Mouse (Mus musculus) liver, postnatal 0 days (tissue): Measurements from ENCODE around the gene Xlr4a. TPM values are rescaled to one million over a fixed set of nuclear protein-coding genes. Genes with fewer than 3 reads are reported as not detected.
"Not testable (repeated sequence)": the region's sequence is repeated elsewhere in the genome, so short reads cannot be mapped to it uniquely, and the experiment has no call there.

Experiments used
- ATAC-seq: fragments of 200-750 bp; cut with Nextera tagmentation; 2 replicates; pipeline ENCODE4 v1.8.0; 2017; ENCODE audit warnings: mild to moderate bottlenecking, moderate library complexity
- DNase-seq: peaks from one replicate; pipeline ENCODE4 v3.0.0-alpha.2; 2016
- H3K27ac ChIP-seq: fragments of 300-500 bp; sonication (generic); 2 replicates; pipeline ENCODE4 v1.5.1; 2014; ENCODE audit warnings: antibody characterized with exemption, moderate library complexity, mild to moderate bottlenecking, low read depth
- H3K27me3 ChIP-seq: fragments of 300-500 bp; sonication (generic); 2 replicates; pipeline ENCODE4 v1.6.1; 2014; ENCODE audit warnings: low read length, control low read depth, mixed read lengths; ENCODE audit not compliant: insufficient read depth
- H3K36me3 ChIP-seq: fragments of 300-500 bp; sonication (generic); replicated peaks from 2 replicates; pipeline ENCODE4 v1.6.1; 2014; ENCODE audit warnings: mild to moderate bottlenecking, control low read depth, low read length, moderate library complexity, mixed read lengths; ENCODE audit not compliant: insufficient read depth
- H3K4me1 ChIP-seq: fragments of 300-500 bp; sonication (generic); 2 replicates; pipeline ENCODE4 v1.6.1; 2014; ENCODE audit warnings: antibody characterized with exemption, mild to moderate bottlenecking, control low read depth; ENCODE audit not compliant: insufficient read depth
- H3K4me2 ChIP-seq: fragments of 300-500 bp; sonication (generic); 2 replicates; pipeline ENCODE4 v1.6.1; 2014; ENCODE audit warnings: low read depth, mild to moderate bottlenecking, low read length, moderate library complexity, mixed read lengths
- H3K4me3 ChIP-seq: fragments of 300-500 bp; sonication (generic); 2 replicates; pipeline ENCODE4 v1.5.1; 2014; ENCODE audit warnings: low read depth, low read length
- H3K9ac ChIP-seq: fragments of 300-500 bp; sonication (generic); replicated peaks from 2 replicates; pipeline ENCODE4 v1.6.1; 2014; ENCODE audit warnings: mild to moderate bottlenecking, moderate library complexity
- H3K9me3 ChIP-seq: fragments of 300-500 bp; sonication (generic); 2 replicates; pipeline ENCODE4 v1.6.1; 2016; ENCODE audit warnings: mild to moderate bottlenecking, control low read depth, low read length, mixed read lengths
- EP300 ChIP-seq: IDR thresholded peaks from 2 replicates; pipeline ENCODE4 v1.6.1; 2016; ENCODE audit warnings: antibody characterized with exemption, low read depth, mild to moderate bottlenecking
- WGBS: fragments of 180-500 bp; shearing (Covaris S2); extraction: QIAGEN DNeasy Blood & Tissue Kit; methylation state at CpG from one replicate; pipeline ENCODE4 v1.1.7; 2014; ENCODE audit not compliant: insufficient replicate concordance; 5-methylcytosine and 5-hydroxymethylcytosine counted together
- polyA plus RNA-seq: library from polyadenylated mRNA; unstranded; fragments of >200 nt; fragmentation: Nextera tagmentation; extraction: Ambion mirVana; gene quantifications from 2 replicates; pipeline ENCODE4 v1.2.1, GENCODE M21; 2015

The Xlr4a gene
- polyA plus RNA-seq = 0.55 and 2.1 TPM in 2 replicates

DNA sequence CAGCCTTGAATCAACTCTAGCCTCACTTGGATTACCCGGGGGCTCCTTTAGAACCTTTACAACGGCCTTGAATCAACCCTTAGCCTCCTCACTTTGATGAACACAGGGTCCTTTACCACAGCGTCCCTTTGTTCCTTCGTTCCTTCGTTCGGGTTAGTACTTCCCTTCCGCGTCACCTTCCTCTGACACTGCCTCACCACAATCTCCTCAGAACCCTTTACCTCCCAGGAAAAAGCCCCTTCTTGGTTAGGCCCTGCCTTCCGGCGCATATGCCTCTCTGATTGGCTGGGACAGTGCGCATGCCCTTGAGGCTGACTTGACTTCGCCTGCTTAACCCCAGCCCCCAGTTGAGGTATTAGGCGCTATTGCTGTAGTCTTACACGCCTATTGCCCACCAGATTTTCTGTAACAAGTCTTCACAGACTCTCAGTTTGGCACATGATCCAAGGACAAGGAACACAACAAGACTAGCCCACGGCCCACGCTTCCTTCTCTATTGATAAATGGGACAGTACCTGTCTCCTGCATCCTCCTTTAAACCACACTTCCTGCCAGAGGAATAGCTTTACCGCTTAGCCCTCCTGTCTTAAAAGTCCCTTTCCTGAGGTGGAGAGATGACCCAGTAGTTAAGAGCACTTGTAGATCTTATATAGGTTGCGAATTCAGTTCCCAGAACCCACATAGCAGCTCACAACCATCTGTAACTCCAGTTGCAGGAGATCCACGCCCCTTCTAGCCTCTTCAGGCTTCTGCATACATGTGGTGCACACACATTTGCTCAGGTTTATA lies at the start of gene Xlr4a:
Xlr4a (minus strand) TSS at position 212 of the 789 bp plus-strand sequence.
- H3K9ac ChIP-seq, H3K9me3 ChIP-seq, H3K4me2 ChIP-seq, ATAC-seq, H3K27ac ChIP-seq, H3K36me3 ChIP-seq, H3K4me3 ChIP-seq, H3K27me3 ChIP-seq, DNase-seq, H3K4me1 ChIP-seq: not testable (repeated sequence)
- WGBS = 64% methylated on average over 19 of the region's 19 CpGs

DNA sequence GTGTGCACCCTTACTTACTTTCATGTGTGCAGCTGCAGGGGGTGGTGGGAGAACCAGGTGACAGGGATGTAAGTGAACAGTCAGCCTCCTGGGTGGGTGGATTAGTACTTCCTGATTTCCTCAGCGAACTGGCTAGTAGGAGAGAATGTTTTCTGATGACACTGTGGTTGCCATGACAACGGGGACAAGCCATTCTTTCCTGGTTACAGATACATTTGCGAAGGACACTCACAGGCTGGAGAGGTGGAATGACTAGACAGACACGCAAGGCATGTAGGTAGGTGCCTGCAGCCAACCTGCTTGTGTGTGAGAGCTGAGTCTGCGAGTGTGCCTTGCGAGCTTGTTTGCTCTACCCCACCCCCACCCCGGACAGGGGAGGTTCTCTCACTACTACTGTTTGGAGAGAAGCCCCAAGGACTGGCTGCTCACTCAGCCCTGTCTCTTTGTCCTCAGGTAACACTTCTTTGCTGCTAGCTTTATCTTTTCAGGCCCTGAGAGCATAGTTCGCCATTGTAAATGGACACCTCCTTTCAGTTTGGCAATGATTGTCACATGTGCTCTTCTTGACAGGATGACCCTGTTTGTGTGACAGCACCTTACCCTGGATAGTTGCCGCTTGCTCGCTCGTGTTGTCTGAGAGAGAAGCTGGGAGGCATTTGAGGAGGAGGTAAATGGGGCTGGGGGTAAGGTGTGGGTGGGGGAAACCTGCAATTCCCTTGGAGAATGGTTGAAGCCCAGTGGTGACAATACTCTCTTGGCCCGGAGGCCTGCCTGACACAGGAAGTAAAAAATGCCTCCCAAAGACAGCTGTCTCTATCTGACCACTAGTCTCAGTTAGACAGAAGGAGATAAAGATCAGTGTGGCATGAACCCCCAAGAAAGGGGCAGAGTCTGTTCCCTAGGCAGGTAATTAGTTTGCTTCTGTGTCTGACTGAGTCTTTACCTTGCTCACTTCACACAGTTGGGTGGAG lies 40.9 kb upstream of the Xlr4a start:
- not testable (repeated sequence) for H3K4me1 ChIP-seq, H3K36me3 ChIP-seq, DNase-seq, H3K4me3 ChIP-seq, H3K9ac ChIP-seq, H3K27ac ChIP-seq, H3K9me3 ChIP-seq, H3K27me3 ChIP-seq, H3K4me2 ChIP-seq
- ATAC-seq = peak; percentile 92
- WGBS = no CpG with 5 or more reads among the region's 12 CpGs

DNA sequence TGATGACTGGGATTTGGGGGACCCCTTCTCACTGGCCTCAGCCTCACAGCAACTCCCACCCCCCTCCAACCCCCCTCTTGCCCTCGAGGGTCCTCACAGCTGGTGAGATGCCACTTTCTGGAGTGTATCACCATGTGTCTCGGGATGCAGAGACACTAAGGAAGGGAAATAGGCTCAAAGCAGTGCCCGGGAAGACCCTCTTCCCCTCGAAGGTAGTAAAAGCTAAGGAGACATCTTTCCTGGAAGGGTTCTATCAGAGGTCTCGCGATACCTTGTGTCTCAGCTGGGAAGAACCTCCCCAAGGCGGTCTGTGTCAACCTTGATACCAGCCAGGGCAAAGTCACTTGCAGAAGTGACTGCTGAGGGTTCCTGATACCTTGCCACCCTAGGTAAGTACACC lies 34.5 kb upstream of the Xlr4a start, which contains the start of gene Gm14685:
Gm14685 (plus strand) TSS at position 301 of the 400 bp plus-strand sequence.
- WGBS = no CpG with 5 or more reads among the region's 7 CpGs
- H3K36me3 ChIP-seq, ATAC-seq, DNase-seq, H3K27me3 ChIP-seq, H3K9ac ChIP-seq, H3K4me3 ChIP-seq, H3K27ac ChIP-seq, H3K9me3 ChIP-seq, H3K4me2 ChIP-seq, H3K4me1 ChIP-seq: not testable (repeated sequence)

DNA sequence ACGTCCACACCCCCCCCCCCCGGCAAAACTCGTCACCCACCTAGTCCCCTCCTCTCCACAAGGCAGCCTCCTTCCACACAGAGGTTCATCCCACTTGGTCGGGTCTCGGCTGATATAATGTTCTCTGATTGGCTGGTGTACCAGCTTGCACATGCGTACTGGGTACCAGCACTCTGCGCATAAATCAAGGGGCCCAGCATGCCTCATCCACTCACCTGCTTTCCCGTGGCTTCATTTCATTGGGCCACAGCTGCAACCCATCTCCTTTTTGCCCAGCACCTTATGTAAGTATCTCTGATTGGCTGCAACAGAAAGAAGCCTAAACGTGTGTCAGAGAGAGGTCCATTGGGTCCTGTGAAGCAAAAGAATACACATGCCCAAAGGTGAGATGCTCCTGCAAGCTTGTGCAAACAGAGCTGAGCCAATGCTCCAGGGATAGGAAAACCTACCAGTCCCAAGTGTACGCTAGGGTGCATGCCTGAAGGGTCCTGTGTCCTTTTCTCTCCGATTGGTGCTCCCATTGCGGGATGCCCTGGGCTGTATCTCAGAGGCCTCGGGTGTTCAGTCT lies 14.7 kb upstream of the Xlr4a start, which contains the start of gene Xlr3a:
Xlr3a (minus strand) TSS at position 155 of the 568 bp plus-strand sequence.
- H3K27ac ChIP-seq, H3K4me3 ChIP-seq, H3K9ac ChIP-seq, H3K27me3 ChIP-seq, H3K36me3 ChIP-seq, H3K4me1 ChIP-seq, H3K4me2 ChIP-seq, H3K9me3 ChIP-seq: not testable (repeated sequence)
- WGBS = 72% methylated on average over 13 of the region's 13 CpGs
- DNase-seq = peak; percentile 8
- ATAC-seq = 0 out of 2 replicates have a peak, but pooled peaks have one; percentile 23

DNA sequence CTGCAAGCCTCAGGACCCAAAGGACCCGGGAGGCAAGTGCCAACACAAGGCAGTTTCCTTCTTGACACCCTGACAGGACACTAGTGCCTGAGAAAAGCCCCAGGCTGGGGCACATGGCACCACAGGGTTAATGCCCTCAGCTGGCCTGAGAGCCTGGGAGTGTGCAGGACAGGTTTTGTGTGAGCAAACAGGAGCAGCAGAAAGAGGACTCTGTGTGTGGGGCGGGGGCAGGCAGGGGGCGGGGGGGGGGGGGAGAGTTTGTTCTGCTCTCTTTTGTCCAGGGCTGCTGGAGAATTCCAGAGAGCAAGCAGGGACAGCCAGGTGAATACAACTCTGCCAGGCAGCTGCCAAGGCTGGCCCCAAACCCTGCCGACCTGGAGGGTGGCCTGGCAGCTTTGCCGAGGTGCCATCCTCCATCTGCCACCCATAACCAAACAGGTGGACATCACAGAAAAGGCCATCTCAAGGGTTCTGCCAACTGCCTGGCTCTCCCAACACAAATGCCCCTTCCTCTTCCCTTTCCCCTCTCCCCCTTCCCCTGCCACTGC lies 15.4 kb downstream of the Xlr4a start:
- H3K4me2 ChIP-seq, H3K4me1 ChIP-seq, ATAC-seq, DNase-seq, H3K27me3 ChIP-seq, H3K9me3 ChIP-seq, H3K9ac ChIP-seq, H3K4me3 ChIP-seq, H3K36me3 ChIP-seq, H3K27ac ChIP-seq: not testable (repeated sequence)
- no CpG with 5 or more reads among the region's 5 CpGs for WGBS

DNA sequence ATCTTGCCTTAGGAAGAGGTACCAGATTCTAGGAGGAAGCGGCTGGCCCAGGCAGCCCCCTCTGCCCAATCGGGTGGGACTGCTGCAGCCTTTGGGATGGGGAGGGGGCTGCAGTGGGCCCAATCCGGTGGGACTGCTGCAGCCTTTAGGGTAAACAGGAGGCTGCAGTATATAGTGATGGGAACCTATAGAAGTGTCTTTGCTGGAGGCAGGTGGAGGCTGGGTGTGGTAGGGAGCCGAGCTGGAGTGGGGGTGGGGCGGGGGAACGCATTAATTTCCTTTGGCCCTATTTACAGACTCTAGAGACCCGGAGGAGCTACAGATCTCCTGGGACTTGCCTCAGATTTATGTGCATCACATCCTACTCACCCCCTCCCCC lies 17.9 kb downstream of the Xlr4a start, which contains the start of gene Pnma3:
Pnma3 (plus strand) TSS at position 373 of the 379 bp plus-strand sequence.
- 28% methylated on average over 7 of the region's 7 CpGs for whole genome bisulfite sequencing
- peaks cover 6% of the 10 kb centered on the region; the same call in 1 of the 2 replicates for H3K27me3 ChIP-seq
- H3K4me3 ChIP-seq = no peak within 1 kb of the TSS
- no peaks in the 10 kb centered on the region for H3K9me3 ChIP-seq
- ATAC-seq (no peak), DNase-seq (no peak)
- no peak within 1 kb of the TSS for H3K27ac ChIP-seq
- no peaks in the 10 kb centered on the region for H3K36me3 ChIP-seq
- no peak within 1 kb of the TSS for H3K4me2 ChIP-seq
- TF ChIP-seq EP300 = no peak
- no peak within 1 kb of the TSS for H3K9ac ChIP-seq
- no peaks in the 10 kb centered on the region for H3K4me1 ChIP-seq
